Mouse (Mus musculus) layer of hippocampus, adult 8-10 months (tissue): ENCODE measurements at regions not wholly inside any gene's neighbourhood (a gene's known extent, or its start where the extent isn't known, plus 50 kb on each side); places are given as distances from the start of the nearest gene placed in this dataset.
A peak's percentile ranks its signal among the peaks of the same experiment; 100 is the strongest.

Experiments used
- DNase-seq, 2 experiments: peaks; one replicate each; pipeline ENCODE4 v3.0.0; 2022; ENCODE audit warnings: low spot score in 2 of 2

GRCm38 (mm10) chr3:70384235-70384634, 376.8 kb downstream of the Otol1 start:
- DNase-seq = no peak

GRCm38 (mm10) chr3:70385961-70386360, 378.5 kb downstream of the Otol1 start:
- no peak for DNase-seq

GRCm38 (mm10) chr3:70401187-70401586, 393.8 kb downstream of the Otol1 start:
- DNase-seq = no peak

- DNase-seq = peak in 1 of 2 experiments; percentile 7
Measured at GRCm38 (mm10) chr3:70406571-70406970, 399.2 kb downstream of the Otol1 start.

GRCm38 (mm10) chr3:70418273-70418672, 410.9 kb downstream of the Otol1 start:
- DNase-seq = no peak

- no peak for DNase-seq
Measured at GRCm38 (mm10) chr3:70422016-70422415, 414.6 kb downstream of the Otol1 start.

GRCm38 (mm10) chr3:70422669-70423068, 415.3 kb downstream of the Otol1 start:
- DNase-seq = no peak

GRCm38 (mm10) chr3:70436671-70437070, 429.3 kb downstream of the Otol1 start:
- no peak for DNase-seq

GRCm38 (mm10) chr3:70457181-70457847, 449.9 kb downstream of the Otol1 start:
- no peak for DNase-seq

GRCm38 (mm10) chr3:70460811-70461210, 453.4 kb downstream of the Otol1 start:
- DNase-seq = no peak

- DNase-seq = no peak
Measured at GRCm38 (mm10) chr3:70463221-70463620, 455.8 kb downstream of the Otol1 start.

GRCm38 (mm10) chr3:70482521-70482920, 475.1 kb downstream of the Otol1 start:
- peak; percentile 69 to 77 for DNase-seq

- DNase-seq = no peak
Measured at GRCm38 (mm10) chr3:70483066-70483743, 475.8 kb downstream of the Otol1 start.

GRCm38 (mm10) chr3:70496431-70496830, 489.0 kb downstream of the Otol1 start:
- DNase-seq = no peak

- no peak for DNase-seq
Measured at GRCm38 (mm10) chr3:70500245-70500858, 492.9 kb downstream of the Otol1 start.

GRCm38 (mm10) chr3:70500991-70501961, 493.9 kb downstream of the Otol1 start:
- DNase-seq = no peak

- DNase-seq = no peak
Measured at GRCm38 (mm10) chr3:70533593-70534321, 526.3 kb downstream of the Otol1 start.

GRCm38 (mm10) chr3:70535084-70535483, 527.7 kb downstream of the Otol1 start:
- DNase-seq = no peak

- no peak for DNase-seq
Measured at GRCm38 (mm10) chr3:70543911-70544310, 536.5 kb downstream of the Otol1 start.

GRCm38 (mm10) chr3:70557821-70558220, 550.4 kb downstream of the Otol1 start:
- DNase-seq = no peak
